Mouse (Mus musculus) liver, adult (tissue): ENCODE results near the gene Pex10.

Experiments used
- GATA4 ChIP-seq: IDR thresholded peaks from 2 replicates; pipeline ENCODE4 v1.6.1; 2014; ENCODE audit warnings: mild to moderate bottlenecking, low read length; ENCODE audit not compliant: insufficient replicate concordance

Gene Pex10

DNA sequence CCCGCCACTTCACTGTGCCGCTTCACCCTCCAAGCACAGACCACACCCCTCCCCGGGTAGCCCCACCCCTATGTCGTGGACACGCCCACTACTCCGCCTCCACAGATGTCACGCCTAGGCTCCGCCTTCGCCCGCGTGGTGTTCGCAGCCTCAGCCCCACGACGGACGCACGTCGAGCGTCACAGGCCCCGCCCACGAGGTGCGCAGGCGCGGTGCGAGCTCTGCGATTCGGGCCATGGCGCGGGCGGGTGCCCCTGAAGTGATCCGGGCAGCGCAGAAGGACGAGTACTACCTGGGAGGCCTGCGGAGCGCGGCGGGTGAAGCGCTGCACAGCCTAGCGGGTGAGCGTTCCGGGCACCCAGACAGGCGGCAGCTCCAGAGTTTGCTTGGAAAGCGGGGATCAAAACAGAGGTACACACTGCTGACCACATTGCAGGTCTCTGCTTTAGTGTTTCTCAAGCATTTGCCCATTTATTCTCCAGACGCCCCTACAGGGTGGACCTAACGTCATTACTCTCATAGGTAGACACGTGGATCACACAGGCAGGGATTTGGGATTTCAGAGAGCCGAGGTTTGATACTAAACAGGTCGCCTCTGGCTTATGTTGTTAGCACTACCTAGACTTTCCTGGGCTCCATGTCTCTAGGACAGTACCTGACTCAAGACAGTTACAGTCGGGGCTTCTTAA, at the start of gene Pex10:
Gene Pex10 (plus strand): TSS at position 183 of the 689 bp plus-strand sequence.
- peak; percentile 57; the same call in 1 of the 2 replicates for TF ChIP-seq GATA4

DNA sequence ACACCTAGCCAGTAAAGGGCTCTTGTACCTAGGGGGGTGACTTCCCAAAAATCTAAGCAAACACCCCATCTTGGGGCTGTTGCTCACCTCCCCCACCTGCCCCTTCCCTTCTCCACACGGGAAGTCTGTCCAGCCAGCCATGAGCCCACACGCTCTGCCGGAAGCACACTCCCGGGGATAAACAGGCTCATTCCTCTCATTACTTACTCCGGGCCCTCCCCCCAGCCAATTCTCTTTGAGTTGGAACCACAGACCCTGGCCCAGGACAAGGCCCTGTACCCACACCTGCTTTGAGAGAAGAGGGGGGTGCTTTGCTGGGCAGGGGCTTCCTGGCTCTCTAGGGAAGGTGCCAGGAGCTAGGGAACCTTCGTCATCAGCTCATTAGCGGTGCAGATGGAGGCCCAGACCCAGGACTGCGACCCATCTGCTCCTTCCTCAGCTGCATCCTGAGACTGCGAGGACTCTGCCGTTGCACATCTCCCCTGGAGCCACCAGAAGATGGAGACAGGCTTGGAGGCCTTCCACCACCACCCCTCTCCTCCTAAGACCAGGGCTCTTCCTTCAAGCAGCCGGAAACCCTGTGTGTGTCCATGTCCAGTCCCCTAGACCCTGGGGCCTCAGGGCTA, 49.5 kb upstream of the Pex10 start:
- no peak for TF ChIP-seq GATA4

DNA sequence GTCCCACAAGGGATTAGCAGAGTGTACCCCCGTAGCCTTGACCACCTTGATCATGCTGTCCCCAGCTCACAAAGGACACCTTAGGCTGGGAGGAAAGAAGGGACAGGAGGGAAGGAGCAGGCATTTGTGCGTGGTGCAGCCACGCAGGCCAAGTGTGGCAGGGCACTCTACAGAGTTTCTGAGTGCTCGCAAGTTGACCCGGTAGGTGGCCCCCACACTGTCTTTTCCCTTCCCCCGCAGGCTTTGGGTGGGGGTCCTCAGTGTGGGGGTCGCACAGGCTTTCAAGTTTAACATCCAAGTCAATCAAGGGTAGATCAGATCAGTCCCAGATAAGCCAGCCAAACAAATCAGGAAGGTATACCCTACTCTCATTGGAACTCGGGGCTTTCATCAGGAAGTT, 48.8 kb upstream of the Pex10 start:
- TF ChIP-seq GATA4: no peak

DNA sequence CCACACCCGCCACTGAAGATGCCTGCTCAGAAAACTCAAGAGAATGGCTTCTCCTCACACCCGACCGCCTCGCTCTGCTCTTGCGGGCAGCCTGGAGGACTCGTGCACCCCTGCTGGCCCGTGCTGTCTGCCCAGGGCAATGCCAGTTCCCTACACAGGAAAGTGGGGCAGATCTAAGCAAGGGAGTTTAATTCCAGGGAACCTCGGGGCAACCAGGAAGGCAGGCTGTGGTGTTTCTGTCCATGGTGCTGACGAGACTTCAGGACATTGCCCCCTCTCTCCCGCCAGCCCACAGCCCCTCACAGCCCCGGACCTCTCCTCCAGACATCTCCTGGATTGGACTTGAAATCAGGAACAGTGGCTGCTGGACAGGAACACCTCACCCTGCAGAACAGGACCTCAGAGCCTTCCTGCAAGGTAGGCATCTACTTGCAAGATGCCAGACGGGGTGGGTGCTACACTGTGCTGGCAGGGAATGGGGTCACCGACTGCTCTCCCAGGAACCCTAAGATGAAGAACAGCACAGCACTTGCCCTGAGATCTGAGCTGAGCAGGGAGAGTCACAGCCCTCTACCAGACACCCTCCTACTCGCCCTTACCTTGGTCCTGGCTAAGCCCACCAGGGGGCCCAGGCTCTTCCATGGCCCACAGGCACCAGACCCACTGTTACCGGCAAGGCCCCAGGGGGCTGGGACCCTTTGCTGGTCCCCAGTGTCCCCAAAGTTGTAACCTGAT, 48.0 kb upstream of the Pex10 start:
- TF ChIP-seq GATA4: no peak

DNA sequence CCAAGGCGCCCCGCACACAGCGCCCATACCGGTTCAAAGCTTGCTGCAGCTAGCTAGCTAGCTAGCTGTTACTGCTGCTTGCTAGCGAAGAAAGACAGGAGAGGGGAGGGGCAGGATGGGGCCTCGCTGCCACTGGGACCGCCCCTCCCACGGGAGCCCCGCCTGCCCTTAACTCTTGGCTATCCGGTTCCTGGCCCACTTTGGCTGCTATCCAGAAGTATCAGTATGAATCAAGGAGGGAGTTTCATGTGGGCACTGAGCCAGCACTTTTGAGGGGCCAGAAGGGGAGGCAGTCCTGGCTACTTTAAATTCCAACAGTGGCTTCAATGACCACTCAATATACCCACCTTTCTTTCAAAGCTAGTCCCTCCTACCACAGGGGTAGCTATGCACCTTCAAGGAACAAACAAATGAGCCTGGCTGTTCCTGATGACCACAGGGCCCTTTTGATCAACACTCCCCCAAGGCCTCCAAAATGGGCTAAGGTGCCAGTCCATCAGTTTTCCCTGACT, 47.4 kb upstream of the Pex10 start:
- no peak for TF ChIP-seq GATA4

DNA sequence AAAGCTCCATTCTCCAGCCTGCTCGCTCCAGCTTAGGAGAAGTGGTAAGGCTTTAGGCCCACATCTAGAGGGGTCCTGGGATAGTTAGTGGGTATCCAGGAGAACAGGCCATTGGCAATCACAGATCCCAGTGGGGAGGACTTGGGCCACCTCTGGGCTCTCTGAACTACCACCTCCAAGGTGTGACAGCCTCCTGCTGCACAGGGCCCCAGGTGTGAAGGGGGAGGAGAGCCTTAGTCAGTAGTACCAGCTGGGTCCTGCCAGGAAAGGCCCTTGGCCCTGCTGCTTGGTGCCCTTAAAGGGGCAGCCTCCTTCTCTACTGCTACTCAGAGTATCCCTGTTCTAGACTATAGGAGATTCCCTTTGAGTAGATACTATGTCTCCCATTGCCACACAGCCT, 46.7 kb upstream of the Pex10 start:
- TF ChIP-seq GATA4: no peak

DNA sequence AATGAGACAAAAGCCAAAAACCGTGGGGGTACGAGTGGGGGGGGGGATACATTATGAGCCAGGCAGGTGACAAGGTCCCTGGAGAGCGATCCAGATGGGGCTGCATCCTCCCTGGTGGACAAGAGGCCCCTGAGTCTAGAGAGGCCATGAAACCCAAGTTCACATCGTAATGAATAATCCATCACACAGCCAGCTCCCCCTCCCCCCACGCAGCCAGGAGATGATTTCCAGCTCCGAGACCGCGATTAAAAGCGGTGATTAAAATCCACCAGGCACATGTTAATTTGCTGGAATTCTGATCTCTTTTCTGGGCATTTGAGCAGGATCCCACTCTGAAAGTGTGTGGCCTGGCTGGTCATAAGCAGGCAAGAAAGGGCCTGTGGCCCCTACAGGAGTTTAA, 46.0 kb upstream of the Pex10 start:
- TF ChIP-seq GATA4: no peak

DNA sequence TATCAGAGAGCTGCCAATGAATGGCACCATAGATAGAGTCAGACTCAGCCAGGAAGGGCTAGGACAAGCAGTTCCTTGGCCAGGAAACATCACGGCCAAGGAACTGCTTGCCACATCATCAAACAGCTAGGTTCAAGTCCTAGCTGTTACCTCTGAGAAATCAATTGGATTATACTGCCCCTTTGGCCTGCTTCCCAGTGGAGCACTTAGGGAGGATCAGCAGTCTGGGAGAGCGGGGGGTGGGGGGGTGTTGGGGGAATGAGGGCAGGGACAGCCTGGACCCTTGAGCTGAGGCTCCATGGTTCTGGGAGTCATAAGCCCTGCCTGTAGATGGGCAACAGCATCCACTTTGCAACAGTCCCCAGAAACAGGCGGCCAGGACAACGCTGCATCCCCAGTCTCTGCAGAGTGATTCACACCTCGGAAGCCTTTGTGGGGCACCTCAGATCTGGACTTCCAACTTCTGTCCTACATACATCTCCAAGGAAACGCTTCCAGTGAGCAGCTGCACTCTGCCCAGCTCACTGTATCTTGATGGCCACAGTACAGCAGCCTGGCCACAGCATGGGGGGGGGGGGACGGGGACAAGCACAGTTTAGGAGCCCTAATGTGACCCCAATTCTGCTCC, 44.5 kb upstream of the Pex10 start:
- TF ChIP-seq GATA4: no peak

DNA sequence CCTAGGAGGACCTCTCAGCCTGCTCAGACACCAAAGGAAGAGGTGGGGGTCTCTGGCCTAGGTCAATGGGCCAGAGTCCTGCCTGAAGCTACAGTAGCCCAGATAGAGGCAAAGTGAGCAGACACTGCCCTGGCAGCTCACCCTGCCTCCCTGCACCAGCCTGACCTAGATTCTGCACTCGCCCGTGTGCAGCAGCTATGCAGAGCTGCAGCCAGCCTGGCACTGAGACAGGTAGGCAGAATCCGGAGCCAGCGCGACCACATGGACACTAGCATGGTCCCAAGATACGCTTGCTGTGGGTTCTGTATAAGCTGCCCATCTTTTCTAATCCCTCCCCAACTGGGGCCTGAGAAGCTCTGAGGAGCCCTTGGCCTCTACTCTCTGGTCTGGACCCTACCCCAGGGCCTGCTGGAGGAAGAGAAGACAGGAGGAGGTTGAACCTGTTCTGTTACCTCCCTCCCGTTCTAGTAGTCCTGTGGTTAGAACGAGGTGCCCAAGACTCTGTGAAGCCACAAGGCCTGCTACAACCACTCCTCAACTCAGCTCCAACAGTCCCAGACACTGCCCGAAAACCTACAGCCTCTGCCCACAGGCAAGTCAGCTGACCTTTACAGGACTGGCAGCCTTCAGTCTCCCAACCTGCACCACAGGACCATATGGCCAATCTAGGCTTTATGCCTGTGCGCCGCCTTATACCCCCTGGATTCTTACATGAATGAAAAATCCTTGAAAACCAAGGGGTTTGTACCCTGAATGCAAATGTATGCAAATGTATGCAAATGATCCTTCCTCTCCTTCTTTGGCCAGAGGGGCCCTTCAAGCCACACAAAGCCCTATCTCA, 42.4 kb upstream of the Pex10 start:
- TF ChIP-seq GATA4: no peak

DNA sequence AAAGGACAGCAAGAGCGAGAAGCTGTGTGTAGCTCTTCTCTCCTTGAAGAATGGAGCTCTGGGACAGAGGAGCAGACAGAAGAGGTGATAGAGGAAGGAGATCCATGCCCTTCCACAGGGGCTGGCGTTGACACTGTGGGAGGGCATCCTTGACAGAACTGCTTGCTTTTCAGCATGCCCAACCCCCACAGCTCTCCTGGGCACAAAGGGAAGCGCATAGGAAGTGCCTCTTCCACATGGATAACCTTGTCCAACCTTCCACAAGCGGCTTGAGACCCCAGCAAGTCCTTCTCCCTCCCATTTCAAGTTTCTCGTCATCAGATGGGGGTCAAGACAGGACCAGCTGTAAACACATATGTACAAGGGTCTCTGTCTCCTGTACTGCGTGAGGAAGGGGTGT, 33.7 kb upstream of the Pex10 start:
- TF ChIP-seq GATA4: no peak

DNA sequence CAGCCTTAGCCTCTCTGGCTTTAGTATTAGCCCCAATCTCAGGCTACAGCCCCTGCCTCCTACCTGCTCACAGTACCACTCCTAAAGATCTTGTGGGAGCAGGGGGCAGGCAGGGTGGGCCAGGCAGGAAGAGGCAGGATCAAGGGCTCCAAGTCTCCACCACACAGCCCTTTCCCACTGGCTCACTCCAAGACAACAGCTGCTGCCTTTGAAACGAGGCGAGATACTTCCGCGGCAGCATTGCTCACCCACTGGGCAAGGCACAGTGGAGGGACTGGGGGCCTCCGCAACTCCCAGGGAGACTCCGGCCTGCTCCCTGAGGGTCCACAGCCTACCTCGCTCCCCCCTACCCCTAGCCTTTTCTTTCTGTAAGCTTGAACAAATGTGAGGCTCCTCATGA, 32.6 kb upstream of the Pex10 start:
- no peak for TF ChIP-seq GATA4

DNA sequence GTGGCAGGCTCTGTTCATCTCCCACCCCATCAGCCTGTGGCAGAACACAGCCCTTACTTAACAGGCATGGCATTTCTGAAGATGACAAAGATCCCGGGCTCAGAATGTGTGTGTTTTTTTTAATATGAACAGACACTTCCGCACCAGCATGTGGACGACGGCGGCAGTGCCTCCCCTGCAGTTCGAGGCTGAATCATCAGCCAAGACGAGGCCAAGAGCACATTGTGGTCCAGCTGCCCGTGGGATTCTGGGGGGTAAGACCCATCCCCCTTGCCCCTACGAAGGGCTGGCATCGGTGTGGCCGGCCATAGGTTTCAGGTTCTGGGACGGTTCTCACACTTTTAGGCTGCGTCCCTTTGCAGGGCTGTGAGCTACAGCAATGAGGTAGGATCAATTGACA, 32.0 kb upstream of the Pex10 start:
- no peak for TF ChIP-seq GATA4

DNA sequence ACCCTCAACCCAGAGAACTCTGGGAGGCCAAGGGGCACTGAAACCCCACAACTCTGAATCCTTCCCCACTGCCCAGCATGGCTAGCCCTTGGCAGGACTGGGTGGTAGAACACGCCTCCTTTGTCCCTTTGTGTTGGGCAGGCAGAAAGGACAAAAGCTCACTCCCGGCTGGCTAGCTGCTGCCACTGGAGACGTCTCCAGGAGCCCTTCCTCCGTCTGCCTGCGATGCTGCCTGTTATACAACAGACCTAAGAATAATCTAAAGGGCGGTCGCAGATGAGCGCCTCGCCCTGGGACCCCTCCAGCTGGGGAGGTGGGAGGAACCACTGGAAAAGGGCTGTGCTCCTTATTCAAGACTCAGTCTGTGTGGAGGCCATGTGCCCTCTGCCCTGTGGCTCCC, 26.6 kb upstream of the Pex10 start:
- no peak for TF ChIP-seq GATA4

DNA sequence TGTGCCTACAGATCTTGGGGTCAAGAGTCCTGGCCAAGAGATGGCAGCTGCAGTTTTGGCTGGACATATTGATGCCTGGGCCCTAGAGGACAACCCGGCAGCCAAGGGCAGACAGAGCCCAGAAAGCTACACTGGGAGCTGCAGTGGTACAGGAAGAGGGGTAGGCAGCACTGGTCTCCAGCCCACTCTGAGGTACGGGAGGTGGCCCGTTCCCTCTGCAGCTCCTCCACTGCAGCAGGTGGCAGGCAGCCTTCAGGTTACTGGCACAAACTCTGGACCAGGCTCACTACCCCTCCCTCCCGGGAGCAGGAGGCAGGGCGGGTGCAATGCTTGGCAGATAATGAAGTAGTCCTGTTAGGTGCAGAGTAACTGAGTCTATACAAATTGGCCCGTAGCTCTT, 26.1 kb upstream of the Pex10 start:
- no peak for TF ChIP-seq GATA4
